Mouse (Mus musculus) adrenal gland, postnatal 25 days (tissue): ENCODE results near the gene Hamp2. TPM values are rescaled to one million over a fixed set of nuclear protein-coding genes. Genes with fewer than 3 reads are reported as not detected.
"Not testable (repeated sequence)": the region's sequence is repeated elsewhere in the genome, so short reads cannot be mapped to it uniquely, and the experiment has no call there.

Experiments used
- DNase-seq: peaks from one replicate; pipeline ENCODE4 v3.0.0; 2021; ENCODE audit warnings: mixed read lengths
- total RNA-seq: library from RNA; stranded (reverse); gene quantifications from 2 replicates; pipeline ENCODE4 v1.2.3, GENCODE M21; 2021

The Hamp2 gene
- total RNA-seq, 1 experiment from 2014 or later = 2.4 TPM

DNA sequence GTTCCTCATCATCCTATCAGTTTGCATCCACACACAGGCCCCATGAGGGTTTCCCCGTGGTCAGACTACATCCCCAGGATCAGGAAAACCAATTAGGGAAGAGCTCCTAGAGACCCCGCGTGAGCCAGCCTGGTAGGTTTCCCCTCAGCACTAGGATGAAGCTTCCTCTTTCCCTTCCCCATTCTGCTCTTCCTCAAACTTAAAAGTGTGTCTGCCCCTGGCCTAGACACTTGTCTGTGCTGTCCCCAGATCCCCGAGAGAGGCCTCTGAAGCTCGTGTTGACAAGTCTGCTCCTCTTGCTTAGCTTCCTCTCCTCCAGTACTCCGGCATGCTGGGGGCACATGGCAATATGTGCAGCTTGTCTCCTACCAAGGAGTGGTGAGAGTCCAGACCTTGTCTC is 29.0 kb upstream of the Hamp2 start:
- DNase-seq = no peak

DNA sequence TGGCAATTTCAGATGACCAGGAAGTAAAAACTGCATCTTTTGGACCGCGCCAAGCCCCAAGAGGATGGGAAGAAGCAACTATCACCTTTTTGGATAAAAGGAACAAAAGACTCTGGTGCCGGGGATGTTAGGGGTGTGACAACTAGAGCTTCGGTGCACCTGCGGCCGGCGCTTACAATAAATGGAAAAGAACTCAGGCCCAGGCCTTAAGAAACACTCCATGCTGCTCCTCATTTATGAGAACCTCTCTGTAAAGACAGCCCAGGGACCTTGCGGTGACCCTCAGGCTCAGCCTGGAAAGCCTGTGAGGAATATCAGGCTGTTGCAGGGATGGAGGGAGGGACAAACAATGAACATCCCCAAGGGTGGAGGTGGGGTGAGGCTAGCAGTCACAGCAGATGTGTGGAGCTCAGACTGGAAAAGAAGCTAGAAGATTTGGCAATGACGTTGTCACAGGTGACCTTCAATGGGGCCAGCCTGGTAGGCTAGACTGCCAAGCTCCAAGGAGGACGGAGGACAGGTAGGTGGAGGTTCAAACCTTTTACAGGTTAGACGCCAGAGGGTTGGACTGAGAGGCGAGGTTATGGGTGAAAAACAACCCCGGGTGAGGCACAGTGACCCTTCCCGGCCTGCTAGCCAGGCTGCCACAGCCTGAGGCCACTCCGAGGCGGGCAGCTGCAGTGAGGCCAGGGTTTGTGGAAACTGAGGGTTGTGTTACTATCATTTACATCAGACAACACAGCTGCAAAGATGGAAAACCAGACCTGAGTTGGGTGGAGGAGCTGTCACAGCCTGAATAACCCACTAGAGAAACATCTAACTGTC is 28.2 kb upstream of the Hamp2 start:
- no peak for DNase-seq

DNA sequence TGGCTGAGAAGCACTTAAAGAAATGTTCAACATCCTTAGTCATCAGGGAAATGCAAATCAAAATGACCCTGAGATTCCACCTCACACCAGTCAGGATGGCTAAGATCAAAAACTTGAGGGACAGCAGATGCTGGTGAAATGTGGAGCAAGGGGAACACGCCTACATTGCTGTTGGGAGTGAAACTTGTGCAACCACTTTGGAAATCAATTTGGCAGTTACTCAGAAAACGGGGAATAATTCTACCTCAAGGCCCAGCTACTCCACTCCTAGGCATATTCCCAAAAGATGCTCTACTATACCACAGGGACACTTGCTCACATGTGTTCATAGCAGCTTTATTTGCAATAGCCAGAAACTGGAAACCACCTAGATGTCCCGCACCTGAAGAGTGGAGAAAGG is 25.4 kb upstream of the Hamp2 start:
- DNase-seq = not testable (repeated sequence)

DNA sequence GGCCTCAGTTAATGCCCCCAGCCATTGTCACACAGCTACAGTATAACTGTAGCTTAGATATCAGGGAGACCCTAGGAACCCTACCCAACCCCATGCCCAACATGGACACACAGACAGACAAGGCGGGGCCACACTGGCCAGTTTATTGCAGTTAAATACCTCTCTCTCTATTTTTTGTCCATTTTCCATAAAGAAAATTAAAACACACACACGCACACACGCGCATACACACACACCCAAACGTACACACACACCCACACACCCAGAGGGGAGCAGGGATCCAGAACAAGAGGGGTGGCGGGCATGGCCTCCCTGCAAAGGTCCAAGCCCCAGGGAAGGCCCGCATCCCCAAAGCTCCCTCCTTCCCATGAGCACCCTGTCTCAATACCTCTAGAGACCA is 21.4 kb upstream of the Hamp2 start:
- no peak for DNase-seq

DNA sequence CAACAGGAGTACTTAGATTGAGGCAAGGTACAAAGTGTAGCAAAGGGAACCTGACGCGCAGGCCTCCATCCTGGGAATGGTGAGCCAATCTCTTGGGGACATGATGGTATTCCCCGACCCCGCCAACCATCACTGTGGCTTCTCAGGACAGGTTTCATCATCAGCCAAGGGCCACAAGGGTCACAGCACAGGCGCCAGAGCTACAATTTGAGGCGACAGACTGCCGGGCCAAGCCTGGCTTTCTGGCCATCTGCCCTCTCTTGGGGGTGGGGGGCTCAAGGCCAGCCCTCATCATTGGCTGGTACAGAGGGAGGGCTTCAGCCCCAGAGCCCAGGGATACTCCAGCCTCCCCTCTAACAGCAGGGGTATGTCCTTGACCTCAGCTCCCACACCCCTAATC is 21.0 kb upstream of the Hamp2 start:
- DNase-seq = not testable (repeated sequence)

DNA sequence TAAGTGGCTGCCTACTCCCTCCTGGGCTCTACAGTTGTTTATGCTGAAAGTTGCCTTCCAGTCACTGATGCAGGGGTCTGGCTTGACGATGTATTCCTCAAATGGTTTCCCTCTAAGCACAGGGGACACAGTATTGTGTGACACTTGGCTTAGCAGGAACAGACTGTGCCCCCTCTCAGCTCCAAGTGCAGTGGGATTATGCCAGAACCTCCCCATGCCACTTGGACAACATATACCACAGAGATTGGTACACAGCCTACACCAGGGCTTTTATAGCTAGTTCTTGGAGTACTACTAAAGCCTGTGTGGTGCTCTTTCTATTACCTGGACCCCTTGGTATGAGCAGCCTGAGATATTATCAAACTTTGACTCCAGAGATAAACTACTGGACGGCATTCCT is 20.2 kb upstream of the Hamp2 start:
- DNase-seq = not testable (repeated sequence)

DNA sequence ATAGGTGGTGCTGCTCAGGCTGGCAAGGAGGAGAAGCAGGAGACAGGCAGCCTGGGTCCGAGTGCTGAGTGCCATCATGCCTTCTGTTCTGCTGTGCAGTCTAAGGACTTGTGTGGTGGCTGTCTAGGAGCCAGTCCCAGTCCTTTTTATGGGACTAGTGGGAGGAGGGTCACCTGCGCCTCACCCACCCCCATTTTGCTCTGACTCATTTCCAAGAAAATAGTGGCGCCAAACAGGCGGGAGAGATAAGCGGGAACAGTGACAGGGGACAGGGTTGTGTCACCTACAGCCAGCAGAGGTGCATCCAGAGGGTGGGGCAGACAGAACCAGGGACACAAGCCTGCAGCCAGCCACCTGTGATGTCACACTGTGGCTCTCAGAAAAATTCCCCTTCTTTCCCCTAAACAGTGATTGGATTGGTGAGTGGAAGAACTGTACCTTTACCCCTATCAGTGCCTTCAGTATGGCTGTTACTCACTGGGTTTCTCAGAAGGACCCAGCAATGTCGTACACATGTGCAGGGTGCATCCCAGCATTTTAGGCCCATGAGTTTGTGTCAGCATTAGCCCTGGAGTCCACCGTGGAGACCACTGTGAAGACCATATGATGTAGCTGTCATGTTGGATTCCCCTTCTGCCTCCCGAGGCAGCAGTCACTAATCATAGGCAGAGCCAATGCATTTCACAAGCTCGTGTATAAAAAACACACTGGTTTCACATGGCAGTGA is 19.6 kb upstream of the Hamp2 start, which contains the start of gene Hamp:
Hamp (minus strand) TSS at position 124 of the 727 bp plus-strand sequence.
- no peak for DNase-seq

DNA sequence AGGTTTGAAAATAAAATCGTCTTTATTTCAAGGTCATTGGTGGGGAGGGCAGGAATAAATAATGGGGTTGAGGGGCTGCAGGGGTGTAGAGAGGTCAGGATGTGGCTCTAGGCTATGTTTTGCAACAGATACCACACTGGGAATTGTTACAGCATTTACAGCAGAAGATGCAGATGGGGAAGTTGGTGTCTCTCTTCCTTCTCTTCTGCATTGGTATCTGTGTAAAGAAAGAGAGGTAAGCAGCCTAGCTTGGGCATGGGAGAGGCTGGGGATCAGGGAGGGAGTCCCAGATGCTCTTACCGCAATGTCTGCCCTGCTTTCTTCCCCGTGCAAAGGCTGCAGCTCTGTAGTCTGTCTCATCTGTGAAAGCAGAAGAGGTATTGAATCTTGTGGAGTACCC is 17.9 kb upstream of the Hamp2 start:
- not testable (repeated sequence) for DNase-seq

DNA sequence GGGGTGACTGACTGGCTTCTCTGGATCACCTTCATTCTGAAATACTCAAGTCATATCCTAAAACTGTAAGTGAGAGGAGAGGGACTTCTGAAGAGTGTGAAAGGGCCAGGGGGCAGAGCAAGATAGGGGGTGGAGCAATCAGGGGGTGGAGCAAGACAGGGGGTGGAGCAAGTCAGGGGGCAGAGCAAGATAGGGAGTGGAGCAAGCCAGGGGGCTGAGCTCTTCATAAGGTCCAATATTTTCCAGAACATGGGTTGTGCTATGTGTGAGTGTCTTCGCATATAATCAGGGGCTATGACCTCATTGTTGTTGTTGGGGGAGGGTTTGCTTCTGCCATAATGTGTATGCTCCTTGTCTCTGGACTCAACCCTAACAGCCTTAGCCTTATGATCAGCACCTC is 15.6 kb upstream of the Hamp2 start:
- not testable (repeated sequence) for DNase-seq

DNA sequence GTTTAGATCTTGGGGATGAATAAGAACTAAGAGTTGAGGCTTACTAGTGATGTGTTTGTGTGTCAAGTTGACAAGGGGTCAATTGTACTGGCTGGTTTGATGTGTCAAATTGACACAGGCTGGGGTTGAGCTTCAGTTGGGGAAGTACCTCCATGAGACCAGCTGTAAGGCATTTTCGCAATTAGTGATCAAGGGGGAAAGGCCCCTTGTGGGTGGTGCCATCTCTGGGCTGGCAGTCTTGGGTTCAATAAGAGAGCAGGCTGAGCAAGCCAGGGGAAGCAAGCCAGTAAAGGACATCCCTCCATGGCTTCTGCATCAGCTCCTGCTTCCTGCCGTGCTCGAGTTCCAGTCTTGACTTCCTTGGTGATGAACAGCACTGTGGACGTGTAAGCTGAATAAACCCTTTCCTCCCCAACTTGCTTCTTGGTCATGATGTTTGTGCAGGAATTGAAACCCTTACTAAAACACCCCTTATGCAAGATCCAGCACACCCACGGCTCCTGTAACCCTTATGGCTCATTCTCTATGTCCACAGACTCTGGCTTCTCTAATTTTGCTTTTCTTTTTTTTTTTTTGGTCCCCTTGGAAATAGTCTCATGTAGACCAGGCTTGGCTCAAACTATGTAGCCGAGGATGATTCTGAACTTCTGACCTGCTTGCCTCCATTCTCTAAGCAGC is 11.1 kb upstream of the Hamp2 start:
- not testable (repeated sequence) for DNase-seq

DNA sequence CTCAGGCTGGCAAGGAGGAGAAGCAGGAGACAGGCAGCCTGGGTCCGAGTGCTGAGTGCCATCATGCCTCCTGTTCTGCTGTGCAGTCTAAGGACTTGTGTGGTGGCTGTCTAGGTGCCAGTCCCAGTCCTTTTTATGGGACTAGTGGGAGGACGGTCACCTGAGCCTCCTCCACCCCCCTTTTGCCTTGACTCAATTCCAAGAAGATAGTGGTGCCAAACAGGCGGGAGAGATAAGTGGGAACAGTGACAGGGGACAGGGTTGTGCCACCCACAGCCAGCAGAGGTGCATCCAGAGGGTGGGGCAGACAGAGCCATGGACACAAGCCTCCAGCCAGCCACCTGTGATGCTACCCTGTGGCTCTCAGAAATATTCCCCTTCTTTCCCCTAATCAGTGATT is 410 bp downstream of the Hamp2 start:
- DNase-seq = no peak

DNA sequence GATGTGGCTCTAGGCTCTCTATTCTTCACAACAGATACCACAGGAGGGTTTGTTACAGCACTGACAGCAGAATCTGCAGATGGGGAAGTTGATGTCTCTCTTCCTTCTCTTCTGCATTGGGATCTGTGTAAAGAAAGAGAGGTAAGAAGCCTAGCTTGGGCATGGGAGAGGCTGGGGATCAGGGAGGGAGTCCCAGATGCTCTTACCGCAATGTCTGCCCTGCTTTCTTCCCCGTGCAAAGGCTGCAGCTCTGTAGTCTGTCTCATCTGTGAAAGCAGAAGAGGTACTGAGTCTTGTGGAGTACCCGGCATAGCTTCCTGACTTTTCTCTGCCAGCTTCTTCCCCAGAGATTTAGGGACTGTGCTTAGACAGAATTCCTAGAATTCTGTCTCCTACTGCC is 2.0 kb downstream of the Hamp2 start:
- DNase-seq = not testable (repeated sequence)

DNA sequence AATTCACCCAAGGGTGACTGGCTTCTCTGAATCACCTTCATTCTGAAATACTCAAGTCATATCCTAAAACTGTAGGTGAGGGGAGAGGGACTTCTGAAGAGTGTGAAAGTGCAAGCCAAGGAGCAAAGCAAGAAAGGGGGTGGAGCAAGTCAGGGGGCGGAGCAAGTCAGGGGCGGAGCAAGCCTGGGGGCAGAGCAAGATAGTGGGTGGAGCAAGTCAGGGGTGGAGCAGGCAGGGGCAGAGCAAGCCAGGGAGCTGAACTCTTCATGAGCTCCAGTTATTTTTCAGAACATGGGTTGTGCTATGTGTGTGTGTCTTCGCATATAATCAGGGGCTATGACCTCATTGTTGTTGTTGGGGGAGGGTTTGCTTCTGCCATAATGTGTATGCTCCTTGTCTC is 4.3 kb downstream of the Hamp2 start:
- DNase-seq = no peak

DNA sequence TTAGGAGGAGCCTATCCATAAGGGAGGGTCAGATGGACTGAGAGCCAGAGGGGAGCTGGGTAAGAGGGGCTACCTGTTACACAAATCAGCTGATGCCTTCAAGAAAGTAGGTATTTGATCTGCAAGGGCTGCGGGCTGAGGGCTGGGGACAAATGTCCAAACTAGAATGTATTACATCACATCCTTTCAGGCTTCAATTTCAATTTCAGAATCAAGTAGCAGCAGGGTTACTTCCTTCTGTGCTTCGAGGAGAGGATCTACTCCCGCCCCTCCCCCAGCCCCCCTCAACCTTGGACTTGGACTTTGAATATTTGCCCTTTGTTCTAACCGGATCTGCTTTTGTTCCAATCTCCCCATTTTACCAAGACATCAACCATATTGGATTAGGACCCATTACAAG is 7.3 kb downstream of the Hamp2 start:
- no peak for DNase-seq

DNA sequence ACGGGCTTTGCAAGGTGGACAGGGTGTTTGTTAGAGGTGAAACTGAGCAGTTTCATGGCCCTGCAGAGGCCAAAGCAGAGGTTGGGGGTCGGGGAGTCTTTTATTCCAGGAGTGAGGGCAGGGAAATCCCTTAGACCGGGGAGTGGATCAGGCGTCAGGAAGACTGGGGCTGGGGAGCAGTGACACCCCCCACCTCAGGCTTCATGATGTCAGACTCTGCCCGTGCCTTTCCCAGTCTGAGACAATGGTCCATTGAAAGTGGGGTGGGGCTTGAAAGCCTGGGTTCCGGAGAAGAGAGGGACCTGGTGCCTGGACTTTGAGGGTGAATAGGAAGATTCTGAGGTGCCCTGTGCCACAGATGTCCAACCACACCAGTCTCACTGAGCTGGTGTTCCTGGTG is 7.8 kb downstream of the Hamp2 start:
- no peak for DNase-seq

DNA sequence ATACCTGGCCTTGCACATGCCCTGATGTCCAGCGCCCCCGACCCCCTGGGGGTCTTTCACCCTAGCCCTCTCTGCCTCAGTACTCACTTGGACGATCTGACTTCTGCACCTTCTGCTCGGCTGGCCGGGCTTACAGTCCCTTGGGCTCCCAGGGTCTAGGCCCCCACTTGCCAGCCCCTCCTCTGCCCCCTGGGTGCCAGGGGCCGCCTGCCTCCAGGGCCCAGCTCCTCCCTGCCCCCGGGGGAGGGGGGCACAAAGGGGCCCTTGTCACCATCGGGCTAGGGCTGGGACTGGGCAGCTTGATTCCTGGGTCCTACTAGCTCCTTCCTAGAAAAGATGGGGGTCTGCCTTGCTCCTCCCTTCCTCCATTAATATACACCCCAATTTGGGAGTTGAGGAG is 9.7 kb downstream of the Hamp2 start, which contains the start of gene Mag:
Mag (minus strand) TSS at position 142 of the 400 bp plus-strand sequence.
- no peak for DNase-seq

DNA sequence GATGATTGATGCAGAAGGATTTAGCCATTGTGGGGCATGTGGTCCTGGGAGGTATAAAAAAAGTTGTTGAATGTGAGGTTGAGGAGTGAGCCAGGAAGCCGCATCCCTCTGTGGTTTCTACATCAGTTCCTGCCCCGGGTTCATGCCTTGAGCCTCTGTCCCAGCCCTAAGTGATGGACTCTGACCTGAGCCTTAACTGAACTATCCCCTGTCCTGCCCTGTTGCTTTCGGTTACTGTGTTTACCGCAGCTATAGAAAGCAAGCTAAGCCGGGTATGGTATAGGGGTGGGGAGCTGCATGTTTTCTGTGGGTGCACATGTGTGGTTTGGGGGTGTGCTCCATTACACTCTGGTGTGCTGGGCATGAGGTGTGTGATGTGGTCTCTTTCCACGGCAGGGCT is 14.7 kb downstream of the Hamp2 start:
- no peak for DNase-seq

DNA sequence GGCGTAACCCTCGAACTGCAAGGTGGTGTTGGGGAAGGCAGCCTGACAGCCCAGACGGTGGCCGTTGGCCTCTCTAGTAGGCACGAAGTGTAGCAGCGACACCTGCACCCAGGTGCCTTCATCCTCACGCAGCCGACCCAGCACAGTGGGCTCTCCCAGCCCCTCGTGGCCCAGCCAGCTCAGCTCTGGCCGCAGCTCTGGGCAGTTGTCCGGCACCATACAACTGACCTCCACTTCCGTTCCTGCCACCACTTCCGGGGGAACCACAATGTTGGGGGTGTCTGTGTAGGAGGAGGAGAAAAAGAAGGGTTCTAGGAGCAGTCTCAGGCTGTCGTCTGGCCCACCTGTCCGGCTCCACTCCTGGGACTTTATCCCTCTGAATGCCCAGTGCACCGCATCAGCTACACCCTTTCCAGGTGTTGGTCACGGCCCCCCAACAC is 15.5 kb downstream of the Hamp2 start:
- DNase-seq = no peak

DNA sequence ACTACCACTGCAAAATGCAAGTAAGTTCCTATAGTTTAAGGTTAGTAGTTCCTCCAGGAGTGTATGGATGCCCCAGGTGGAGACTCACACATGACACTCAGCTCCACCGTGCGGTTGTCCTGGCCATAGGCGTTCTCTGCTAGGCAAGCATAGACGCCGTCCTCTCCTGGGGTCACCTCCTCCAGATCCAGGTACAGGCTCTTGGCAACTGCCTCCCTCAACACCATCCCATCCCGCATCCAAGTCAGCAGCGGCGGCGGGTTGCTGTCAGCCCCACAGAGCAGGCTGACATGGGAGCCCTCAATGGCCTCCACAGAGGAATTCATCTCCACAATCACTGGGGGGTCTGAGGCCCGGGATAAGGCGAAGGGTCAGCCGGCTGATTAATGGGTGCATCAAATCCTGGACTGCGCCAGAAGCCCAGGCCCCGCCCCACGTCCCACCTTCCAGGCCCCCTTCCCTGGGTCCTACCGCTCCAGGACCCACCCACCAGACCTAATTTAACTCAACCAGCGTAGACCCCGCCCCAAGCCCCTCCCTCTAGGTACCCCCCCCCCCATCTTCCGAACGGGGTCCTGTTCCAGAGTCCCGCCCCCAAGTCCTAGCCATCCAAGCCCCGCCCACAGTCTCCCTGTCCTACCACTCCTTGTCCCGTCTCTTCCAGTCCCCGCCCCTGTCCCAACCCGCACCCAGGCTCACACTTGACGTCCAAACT is 16.0 kb downstream of the Hamp2 start:
- DNase-seq = no peak

DNA sequence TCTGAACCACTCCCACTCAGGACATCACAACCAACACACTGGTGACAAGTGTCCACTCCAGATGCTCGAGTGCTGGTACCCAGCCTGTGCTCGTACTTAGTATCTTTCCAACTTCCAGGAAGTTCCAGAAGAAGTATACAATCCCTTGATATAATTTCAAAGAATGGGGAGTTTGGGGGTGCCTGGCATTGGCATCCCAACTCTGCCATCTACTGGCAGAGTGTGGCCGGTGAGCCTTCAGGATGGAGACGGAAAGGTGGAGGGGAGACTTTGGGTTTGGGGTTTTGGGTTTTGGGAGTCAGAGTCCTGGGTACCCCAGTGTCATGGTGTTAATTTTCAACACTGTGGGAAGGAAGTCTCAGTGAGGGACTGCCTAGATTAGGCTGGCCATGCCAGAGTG is 20.4 kb downstream of the Hamp2 start:
- DNase-seq = no peak

DNA sequence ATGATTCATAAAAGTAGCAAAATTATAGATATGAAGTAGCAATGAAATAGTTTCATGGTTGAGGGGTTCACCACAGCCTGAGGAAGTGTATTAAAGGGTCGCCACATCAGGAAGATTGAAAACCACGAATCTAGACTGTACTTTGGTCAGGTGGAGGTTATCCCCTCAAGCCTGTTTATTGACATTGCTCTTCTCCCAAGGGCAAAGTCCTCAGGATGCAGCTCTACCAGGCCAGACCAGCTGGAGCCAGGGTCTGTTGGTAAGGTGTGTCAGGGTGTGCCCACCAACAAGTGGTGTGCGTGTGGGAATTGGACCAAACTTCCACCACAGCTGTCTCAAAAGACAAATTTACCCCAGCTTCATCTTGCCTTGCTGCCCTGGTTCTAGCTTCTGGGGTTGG is 29.3 kb downstream of the Hamp2 start:
- DNase-seq = no peak

DNA sequence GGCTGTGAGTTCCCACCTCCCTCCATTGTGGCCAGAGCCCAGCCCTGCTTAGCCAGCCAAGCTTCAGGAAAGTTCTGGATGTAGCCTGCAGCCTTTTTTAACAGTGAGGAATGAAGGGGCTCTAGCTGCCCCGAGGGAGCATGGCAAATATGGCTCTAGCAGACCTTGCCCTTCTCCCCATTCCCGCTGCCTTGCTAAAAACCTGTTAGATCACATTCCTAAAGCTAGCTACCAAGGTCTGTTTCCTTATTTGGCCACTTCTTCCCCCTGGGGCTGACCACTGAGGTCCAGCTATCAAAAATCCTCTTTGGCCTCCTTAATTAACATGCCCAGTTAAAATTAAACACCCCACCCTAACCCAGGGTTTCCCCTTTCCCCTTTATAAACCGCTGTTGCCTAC is 32.0 kb downstream of the Hamp2 start:
- no peak for DNase-seq
